In the genomic region with DNA sequence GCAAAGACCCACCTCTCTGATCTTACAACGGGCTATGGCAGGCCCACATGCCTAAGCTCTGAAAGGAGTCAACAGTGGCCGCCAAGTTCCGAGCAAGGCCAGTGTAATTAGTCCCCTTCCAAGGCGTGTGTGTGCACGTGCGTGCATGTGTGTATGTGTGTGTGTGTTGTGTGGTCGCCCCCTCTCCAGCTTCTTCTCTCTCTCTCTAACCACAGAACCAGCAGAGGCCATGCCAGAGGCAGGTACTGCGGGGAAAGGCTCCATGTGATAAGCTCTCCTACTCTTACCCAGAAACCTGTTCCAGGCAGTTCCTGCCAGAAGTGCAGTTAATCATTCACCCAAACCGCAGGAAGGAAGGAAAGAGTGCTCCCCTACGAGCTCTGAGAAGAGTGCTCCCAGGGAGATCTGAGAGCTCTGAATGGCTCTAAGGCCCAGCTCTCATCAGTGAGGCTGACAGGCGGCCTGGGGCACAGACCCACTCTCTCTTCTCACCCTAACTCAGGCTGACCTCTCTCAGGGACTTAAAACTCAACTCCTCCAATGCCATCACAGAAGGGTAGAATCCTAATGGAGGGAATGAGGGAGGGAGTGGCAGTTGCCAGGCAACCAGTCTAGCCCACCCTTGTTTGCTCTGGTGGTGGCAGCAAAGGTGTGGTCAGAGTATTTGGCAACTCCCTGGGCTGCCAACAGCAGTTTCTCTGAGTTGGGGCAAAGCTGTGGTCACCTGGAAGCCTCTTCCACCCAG, we compare ENCODE assay signal across 9 mouse cellular contexts. TPM values are rescaled to one million over a fixed set of nuclear protein-coding genes. Genes with fewer than 3 reads are reported as not detected.
DNase-seq lines count a peak whose midpoint lies in the region; ATAC-seq and TF ChIP-seq lines count a peak whose summit lies in the region.
"Had no signal": no experiment of that assay in that cellular context is flagged by ENCODE, and none has a peak within 500 bp of the region (broad histone marks: within the 10 kb centered on the region; RNA-seq: fewer than 3 reads in every experiment).

A gene (plus strand): TSS at position 386 of the 745 bp plus-strand sequence.

- H3K4me3 ChIP-seq in MEL (ENCODE audit: control insufficient read depth in 1 of 2, insufficient read depth in 1 of 2, low read depth in 2 of 2, low read length in 2 of 2), result peak within 1 kb of the TSS in 1 of 2 experiments; percentile 22; a peak in 1 of 4 replicates
- H3K4me3 ChIP-seq in kidney, postnatal 0 days (replicated peaks; ENCODE audit: low read depth, low read length), result no peak within 1 kb of the TSS

- peak; percentile 69 to 93 for TF ChIP-seq EP300 in MEL (IDR thresholded peaks at IDR 0.05; ENCODE audit: low read depth in 1 of 2, low read length in 2 of 2)

- TF ChIP-seq POLR2A in MEL (IDR thresholded peaks at IDR 0.05; ENCODE audit: control insufficient read depth in 1 of 2, insufficient read depth in 1 of 2, low read depth in 1 of 2, low read length in 2 of 2, poor library complexity in 1 of 2), result peak in 1 of 2 experiments; percentile 45; a peak in 1 of 4 replicates

- ATAC-seq in kidney, postnatal 0 days (replicated peaks; ENCODE audit: low FRiP score, low read depth), result peak; percentile 82; the same call in 1 of the 2 replicates

- no peaks in the 10 kb centered on the region for H3K27me3 ChIP-seq in MEL (ENCODE audit: control insufficient read depth in 1 of 2, insufficient read depth in 2 of 2, low read length in 2 of 2)
- no peaks in the 10 kb centered on the region for H3K27me3 ChIP-seq in kidney, postnatal 0 days (ENCODE audit: insufficient read depth, low read length)

- DNase-seq in MEL (ENCODE audit: low read depth, low spot score) (peak; percentile 94), ZHBTc4 (ENCODE audit: low read depth, low spot score) (peak; percentile 57), MN1 (ENCODE audit: low spot score) (no peak)
- DNase-seq in kidney, postnatal 0 days (ENCODE audit: low spot score), result no peak
- DNase-seq in lung, postnatal 10 days, result peak; percentile 56
- DNase-seq in natural killer cell, adult 2 months (ENCODE audit: low spot score in 2 of 2), result no peak
- DNase-seq in embryo, embryonic 11 days, result no peak
- DNase-seq: adrenal gland, postnatal 14 days had no signal

- H3K9ac ChIP-seq in MEL (ENCODE audit: control insufficient read depth, low read depth, low read length, poor library complexity, severe bottlenecking), result peak within 1 kb of the TSS; percentile 58
- no peak within 1 kb of the TSS; the same call in 1 of the 2 replicates for H3K9ac ChIP-seq in kidney, postnatal 0 days (ENCODE audit: low read depth, low read length)

- H3K79me2 ChIP-seq in MEL (ENCODE audit: control insufficient read depth, insufficient read depth, low read length, poor library complexity), result no peaks in the 10 kb centered on the region

- no peak within 1 kb of the TSS; the same call in 1 of the 2 replicates for H3K4me2 ChIP-seq in kidney, postnatal 0 days (ENCODE audit: low read length)

- no peak for TF ChIP-seq RAD21 in MEL (IDR thresholded peaks at IDR 0.05; ENCODE audit: low read depth, low read length)

- peak within 1 kb of the TSS; percentile 96 for H3K27ac ChIP-seq in MEL (ENCODE audit: control insufficient read depth, low read depth, low read length)
- H3K27ac ChIP-seq in kidney, postnatal 0 days, result peak within 1 kb of the TSS; percentile 85

- 57% methylated on average over 11 of the region's 11 CpGs for WGBS in kidney, postnatal 0 days

- H3K36me3 ChIP-seq in MEL (ENCODE audit: control insufficient read depth in 1 of 2, insufficient read depth in 2 of 2, low read length in 2 of 2), result peaks cover 0 to 25% of the 10 kb centered on the region in 2 experiments; a peak in 2 of 4 replicates
- H3K36me3 ChIP-seq in kidney, postnatal 0 days (ENCODE audit: insufficient read depth, low read length), result peaks cover 17% of the 10 kb centered on the region; the same call in 1 of the 2 replicates

- no peaks in the 10 kb centered on the region for H3K9me3 ChIP-seq in MEL (replicated peaks; ENCODE audit: insufficient read depth, low read length)
- H3K9me3 ChIP-seq in kidney, postnatal 0 days (replicated peaks; ENCODE audit: low read length), result no peaks in the 10 kb centered on the region

- TF ChIP-seq CTCF in MEL (IDR thresholded peaks at IDR 0.05 in 2 of 3, conservative IDR thresholded peaks at IDR 0.05 in 1 of 3; ENCODE audit: control insufficient read depth in 1 of 3, insufficient read depth in 1 of 3, low read depth in 2 of 3, low read length in 3 of 3, poor library complexity in 1 of 3, severe bottlenecking in 1 of 3), result no peak
- no peak for TF ChIP-seq CTCF in kidney, postnatal 0 days (IDR thresholded peaks at IDR 0.05; ENCODE audit: low read depth)

- H3K4me1 ChIP-seq in MEL (ENCODE audit: control insufficient read depth in 1 of 2, insufficient read depth in 2 of 2, low read length in 2 of 2), result peaks cover 0 to 35% of the 10 kb centered on the region in 2 experiments; a peak in 2 of 4 replicates
- peaks cover 5% of the 10 kb centered on the region; the same call in 1 of the 2 replicates for H3K4me1 ChIP-seq in kidney, postnatal 0 days (replicated peaks; ENCODE audit: insufficient read depth, low read length)

TF ChIP-seq in MEL, 35 proteins besides CTCF, POLR2A, EP300 and RAD21:
- TF ChIP-seq POLR2AphosphoS5 (IDR thresholded peaks at IDR 0.05; ENCODE audit: borderline replicate concordance, low read depth, low read length) (0 out of 2 replicates have a peak, but pooled peaks have one; percentile 27), E2F4 (IDR thresholded peaks at IDR 0.05; ENCODE audit: borderline replicate concordance, low read depth, low read length) (no peak), NRF1 (IDR thresholded peaks at IDR 0.05; ENCODE audit: insufficient read depth, low read depth, low read length, poor library complexity, severe bottlenecking) (no peak), SIN3A (IDR thresholded peaks at IDR 0.05; ENCODE audit: low read length) (peak; percentile 72; the same call in 1 of the 2 replicates), MEF2A (IDR thresholded peaks at IDR 0.05; ENCODE audit: extremely low read depth, insufficient replicate concordance, low read depth, low read length, poor library complexity, severe bottlenecking) (no peak), NELFE (IDR thresholded peaks at IDR 0.05; ENCODE audit: low read depth, low read length) (no peak), ELF1 (IDR thresholded peaks at IDR 0.05; ENCODE audit: low read depth, low read length) (0 out of 2 replicates have a peak, but pooled peaks have one; percentile 49), ZMIZ1 (IDR thresholded peaks at IDR 0.05; ENCODE audit: low read depth, low read length) (no peak), MYC (IDR thresholded peaks at IDR 0.05; ENCODE audit: low read depth, low read length) (peak; percentile 90), USF2 (IDR thresholded peaks at IDR 0.05; ENCODE audit: borderline replicate concordance in 1 of 2, insufficient read depth in 1 of 2, low read depth in 1 of 2, low read length in 2 of 2) (no peak), TAL1 (IDR thresholded peaks at IDR 0.05; ENCODE audit: low read length) (peak; percentile 73), MAFK (IDR thresholded peaks at IDR 0.05; ENCODE audit: borderline replicate concordance, low read depth, low read length) (no peak), GATA1 (IDR thresholded peaks at IDR 0.05; ENCODE audit: low read depth, low read length) (peak; percentile 60), BHLHE40 (IDR thresholded peaks at IDR 0.05; ENCODE audit: borderline replicate concordance, low read depth, low read length) (peak; percentile 99), MAZ (IDR thresholded peaks at IDR 0.05; ENCODE audit: low read depth, low read length) (no peak), UBTF (IDR thresholded peaks at IDR 0.05; ENCODE audit: borderline replicate concordance, insufficient read depth, low read depth, low read length) (no peak), MAX (IDR thresholded peaks at IDR 0.05; ENCODE audit: low read length) (no peak), JUND (IDR thresholded peaks at IDR 0.05; ENCODE audit: low read depth, low read length) (no peak), SMC3 (IDR thresholded peaks at IDR 0.05; ENCODE audit: low read depth, low read length) (no peak), ZNF384 (IDR thresholded peaks at IDR 0.05; ENCODE audit: low read depth, low read length) (no peak), TCF12 (IDR thresholded peaks at IDR 0.05; ENCODE audit: low read depth, low read length) (peak; percentile 88), CHD2 (IDR thresholded peaks at IDR 0.05; ENCODE audit: low read length) (no peak), ZKSCAN1 (IDR thresholded peaks at IDR 0.05; ENCODE audit: low read depth, low read length) (no peak), TBP (IDR thresholded peaks at IDR 0.05; ENCODE audit: low read depth, low read length) (no peak), POLR2AphosphoS2 (IDR thresholded peaks at IDR 0.05; ENCODE audit: low read length) (peak; percentile 64; the same call in 1 of the 2 replicates), RCOR1 (IDR thresholded peaks at IDR 0.05; ENCODE audit: low read depth, low read length) (0 out of 2 replicates have a peak, but pooled peaks have one; percentile 40), MXI1 (IDR thresholded peaks at IDR 0.05; ENCODE audit: low read depth, low read length) (peak; percentile 88), ZC3H11A (IDR thresholded peaks at IDR 0.05; ENCODE audit: low read depth, low read length) (no peak), ETS1 (IDR thresholded peaks at IDR 0.05; ENCODE audit: low read depth, low read length) (peak; percentile 91), GABPA (IDR thresholded peaks at IDR 0.05; ENCODE audit: low read depth, low read length) (no peak), USF1 (IDR thresholded peaks at IDR 0.05; ENCODE audit: low read depth, low read length) (no peak), KAT2A (conservative IDR thresholded peaks at IDR 0.05; ENCODE audit: low read depth, low read length) (no peak), CHD1 (IDR thresholded peaks at IDR 0.05; ENCODE audit: low read depth, low read length) (no peak), HCFC1 (IDR thresholded peaks at IDR 0.05; ENCODE audit: low read depth, low read length) (no peak), MYB (IDR thresholded peaks at IDR 0.05; ENCODE audit: low read depth, low read length) (no peak)

RNA-seq across cellular contexts. Expression of the gene that starts here (rescaled TPM):
- 1.2 and 1.3 TPM in 2 replicates for total RNA-seq in MEL (2012; rRNA removed)
- polyA plus RNA-seq in MEL (2012; ENCODE audit: insufficient read depth in 1 of 2, insufficient read length in 2 of 2, low read depth in 1 of 2, low replicate concordance in 2 of 2, missing spikeins in 1 of 2), result 1 to 10 TPM in 1 of 2 experiments, not detected in 1; 3.8 TPM
- polyA plus RNA-seq in kidney, postnatal 0 days (2015; fragmentation: Nextera tagmentation; extraction: Ambion mirVana), result 13.7 and 16.1 TPM in 2 replicates
- total RNA-seq: adrenal gland, postnatal 14 days; left cerebral cortex, adult 8-10 months had no signal

Comparison
In these comparisons a context has a peak if more than half of its experiments do, and no peak if none do; other contexts are left out.
1. DNase-seq: peak in MEL (single experiment), ZHBTc4 (single experiment) and lung, postnatal 10 days (single experiment); none in kidney, postnatal 0 days (single experiment), natural killer cell, adult 2 months (0 of 2), MN1 (single experiment) and embryo, embryonic 11 days (single experiment).